Mouse (Mus musculus): Measurements from ENCODE around the gene Coq5. TPM values are rescaled to one million over a fixed set of nuclear protein-coding genes. Genes with fewer than 3 reads are reported as not detected.
"Not testable (repeated sequence)": the region's sequence is repeated elsewhere in the genome, so short reads cannot be mapped to it uniquely, and the experiment has no call there.

The Coq5 gene
- total RNA-seq, 2 experiments from 2014 or later, result 86.7 to 87.0 TPM

GRCm38 (mm10) chr5:115300035-115300744, 20.7 kb downstream of the Coq5 start:
- intact Hi-C loops (cut with DNase I), result loop anchor here (1.0 to 5.0 kb wide), 2 partner anchors 27 to 142 kb away; partner anchors contain the start of gene Srsf9
- DNase-seq, result peak; percentile 36 to 62

- peak; percentile 99 to 100 for DNase-seq
- intact Hi-C loops (cut with DNase I), result loop anchor here (1.0 to 5.0 kb wide), 2 partner anchors 26 to 141 kb away; partner anchors contain the start of gene Srsf9
Measured at GRCm38 (mm10) chr5:115300792-115301614, 21.5 kb downstream of the Coq5 start, which contains the start of gene Dynll1. TSS of gene Dynll1 (minus strand) at chr5:115300999.

DNA sequence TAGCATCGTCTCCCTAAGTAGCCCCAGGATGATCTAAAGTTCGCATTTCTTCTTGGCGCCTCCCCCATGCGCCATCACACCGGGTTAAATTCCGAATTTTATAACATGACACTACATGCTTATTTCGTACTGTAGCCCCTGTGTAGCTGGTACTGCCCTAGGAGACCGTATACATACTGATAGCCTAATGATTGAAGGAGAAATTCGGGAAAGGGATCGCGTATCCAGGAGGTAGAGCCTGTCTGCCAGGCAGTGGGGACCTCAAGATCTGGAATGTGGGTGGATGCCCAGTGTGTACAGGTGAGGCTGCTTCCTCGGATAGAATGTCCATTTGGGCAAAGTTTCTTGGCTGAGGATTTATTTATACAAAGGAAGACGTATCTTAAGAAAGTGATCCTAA, 22.1 kb downstream of the Coq5 start:
- intact Hi-C loops (cut with DNase I), result loop anchor here (5.0 kb wide), 1 partner anchor 141 kb away; no protein-coding TSS in a partner anchor
- no peak for DNase-seq

DNA sequence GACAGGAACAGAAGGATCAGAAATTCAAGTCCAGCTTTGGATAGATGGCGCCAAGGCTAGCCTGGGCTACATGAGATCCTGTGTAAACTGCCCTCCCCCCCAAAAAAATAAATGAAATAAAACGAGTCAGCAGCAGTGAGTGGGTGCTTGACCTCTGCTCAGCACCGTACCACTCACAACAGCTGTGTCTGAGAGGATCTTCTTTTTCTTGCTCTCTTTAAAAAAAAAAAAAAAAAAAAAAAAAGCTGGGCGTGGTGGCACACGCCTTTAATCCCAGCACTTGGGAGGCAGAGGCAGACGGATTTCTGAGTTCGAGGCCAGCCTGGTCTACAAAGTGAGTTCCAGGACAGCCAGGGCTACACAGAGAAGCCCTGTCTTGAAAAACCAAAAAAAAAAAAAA, 22.7 kb downstream of the Coq5 start:
- intact Hi-C loops (cut with DNase I), result loop anchor here (5.0 kb wide), 1 partner anchor 140 kb away; no protein-coding TSS in a partner anchor
- DNase-seq, result not testable (repeated sequence)

- intact Hi-C loops (cut with DNase I), result no loop called here
- DNase-seq, result no peak
Measured at GRCm38 (mm10) chr5:115312354-115312753, 32.9 kb downstream of the Coq5 start.

DNA sequence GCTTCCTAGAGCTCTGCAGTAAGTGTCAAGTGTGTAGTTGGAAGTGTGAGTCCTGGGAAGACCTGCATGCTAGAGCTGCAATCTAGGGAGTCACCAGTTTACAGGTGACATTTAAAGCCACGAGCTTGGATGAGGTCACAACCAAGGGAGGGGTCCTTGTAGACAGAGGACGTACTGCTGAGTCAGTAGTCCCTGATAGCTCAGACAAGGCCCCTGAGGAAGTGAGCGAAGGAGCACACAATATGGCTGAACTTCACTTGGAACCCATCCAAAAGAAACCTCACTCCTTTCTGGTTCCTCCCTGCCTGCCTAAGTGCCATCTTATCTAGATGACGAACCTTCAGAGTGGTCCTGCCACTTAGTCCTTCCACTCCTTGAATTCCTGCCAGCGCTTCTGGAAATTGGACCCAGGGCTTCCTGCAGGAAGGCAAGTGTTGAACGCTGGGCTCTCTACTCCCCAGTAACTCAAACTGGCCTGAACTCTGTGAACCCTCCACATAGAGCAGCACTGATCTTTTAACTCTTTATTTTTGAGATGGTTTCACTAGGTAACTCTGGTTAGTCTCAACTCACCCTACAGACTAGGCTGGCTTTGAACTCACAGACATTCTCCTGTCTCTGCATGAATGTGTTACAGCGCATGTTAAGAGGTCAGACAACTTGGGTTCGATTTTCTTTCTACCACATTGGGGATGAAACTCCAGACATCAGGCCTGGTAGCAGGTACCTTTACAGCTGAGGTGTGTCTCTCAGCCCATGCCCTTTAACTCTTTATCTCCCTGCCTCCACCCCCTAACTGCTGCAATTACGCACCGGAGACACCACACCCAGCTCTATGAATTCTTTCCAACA, 33.6 kb downstream of the Coq5 start:
- no peak for DNase-seq
- intact Hi-C loops (cut with DNase I), result no loop called here

- intact Hi-C loops (cut with DNase I), result no loop called here
Measured at GRCm38 (mm10) chr5:115313668-115313943, 34.1 kb downstream of the Coq5 start.

GRCm38 (mm10) chr5:115316968-115317644, 37.6 kb downstream of the Coq5 start:
- intact Hi-C loops (cut with DNase I), result no loop called here
- DNase-seq, result no peak

More at GRCm38 (mm10) chr5:115313668-115313943, 34.1 kb downstream of the Coq5 start:
- no peak for DNase-seq

- intact Hi-C loops (cut with DNase I), result no loop called here
- DNase-seq, result no peak
Measured at GRCm38 (mm10) chr5:115317645-115318328, 38.3 kb downstream of the Coq5 start.

DNA sequence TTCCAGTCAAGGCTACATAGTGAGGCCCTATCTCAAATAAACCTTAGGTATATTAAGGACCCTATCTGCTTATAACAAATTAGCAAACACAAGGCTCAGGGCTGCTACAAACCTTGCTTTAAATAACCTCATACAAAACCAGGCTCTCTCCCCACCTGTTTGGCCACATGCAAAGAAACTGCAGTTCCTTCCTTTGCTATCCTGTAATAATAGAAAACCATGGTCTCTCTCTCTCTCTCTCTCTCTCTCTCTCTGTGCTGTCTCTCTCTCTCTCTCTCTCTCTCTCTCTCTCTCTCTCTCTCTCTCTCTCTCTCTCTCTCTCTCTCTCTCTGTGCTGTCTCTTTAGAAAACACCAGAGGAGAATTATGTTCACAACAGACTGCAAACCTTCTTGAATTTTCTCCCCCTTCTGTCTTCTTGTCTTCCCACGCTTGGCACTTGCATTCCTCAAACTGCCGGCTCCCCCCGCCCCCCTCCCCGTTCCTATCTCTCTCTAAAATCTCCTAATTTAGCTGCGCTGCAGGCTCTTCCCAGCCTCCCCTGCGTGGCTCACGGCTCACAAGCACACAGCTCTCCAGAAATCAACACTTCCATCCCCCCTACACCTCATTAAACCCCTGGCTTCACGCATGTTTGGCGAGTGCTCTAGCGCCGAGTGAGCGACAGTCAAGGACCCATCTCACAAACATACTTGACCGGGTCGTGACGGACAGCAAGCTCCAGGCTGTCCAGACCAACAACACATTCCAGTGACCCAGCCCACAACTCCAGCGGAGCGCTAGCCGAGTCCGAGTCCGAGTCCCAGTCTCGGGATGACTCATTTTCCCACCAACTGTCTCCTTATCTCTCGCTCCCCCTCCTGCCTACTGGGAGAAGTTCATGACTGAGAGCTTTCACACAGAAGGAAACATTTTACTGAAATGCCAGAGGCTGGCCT, 39.8 kb downstream of the Coq5 start:
- DNase-seq, result peak; percentile 65 to 68
- intact Hi-C loops (cut with DNase I), result no loop called here

GRCm38 (mm10) chr5:115326256-115326831, 46.9 kb downstream of the Coq5 start:
- intact Hi-C loops (cut with DNase I), result no loop called here
- no peak for DNase-seq

GRCm38 (mm10) chr5:115326875-115327609, 47.6 kb downstream of the Coq5 start, which contains the start of gene Srsf9:
TSS of gene Srsf9 (plus strand) at chr5:115327177.
- intact Hi-C loops (cut with DNase I), result loop anchor here (1.0 kb wide), 1 partner anchor 27 kb away; the partner anchor contains the start of gene Dynll1
- peak; percentile 92 to 95 for DNase-seq

GRCm38 (mm10) chr5:115327610-115328548, 48.4 kb downstream of the Coq5 start:
- intact Hi-C loops (cut with DNase I), result loop anchor here (1.0 kb wide), 1 partner anchor 28 kb away; the partner anchor contains the start of gene Dynll1
- DNase-seq, result no peak

- intact Hi-C loops (cut with DNase I), result no loop called here
- DNase-seq, result no peak
Measured at GRCm38 (mm10) chr5:115330955-115331354, 51.5 kb downstream of the Coq5 start.

DNA sequence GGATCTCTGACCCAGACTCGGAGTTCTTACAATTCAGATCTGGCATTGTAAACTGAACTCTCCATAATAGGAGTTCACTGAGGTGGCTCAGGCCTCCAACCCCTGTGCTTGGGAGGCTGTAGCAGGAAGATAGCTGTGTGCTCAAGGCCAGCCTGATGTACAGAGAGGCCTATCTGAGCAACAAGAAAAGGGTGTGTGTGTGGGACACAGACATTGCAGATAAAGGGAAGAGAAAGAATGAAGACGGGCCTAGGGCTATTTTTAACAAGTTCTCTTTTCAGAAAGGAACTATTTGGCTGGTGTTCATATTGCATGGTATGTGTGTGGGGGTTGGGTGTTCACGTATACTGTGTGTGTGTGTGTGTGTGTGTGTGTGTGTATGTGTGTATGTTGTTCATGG, 54.2 kb downstream of the Coq5 start:
- intact Hi-C loops (cut with DNase I), result no loop called here
- DNase-seq, result no peak

- intact Hi-C loops (cut with DNase I), result loop anchor here (10.0 kb wide), 1 partner anchor 155 kb away; no protein-coding TSS in a partner anchor
- no peak for DNase-seq
Measured at GRCm38 (mm10) chr5:115340007-115340406, 60.5 kb downstream of the Coq5 start.

Measured in gastrocnemius, postnatal 36 days (tissue).